Comparison of ENCODE assay signal across 9 mouse cellular contexts in genomic region chr9:121079388-121080088, GRCm38 (mm10).
DNase-seq lines count a peak whose midpoint lies in the region; ATAC-seq lines count a peak whose summit lies in the region.
"Had no signal": no experiment of that assay in that cellular context is flagged by ENCODE, and none has a peak within 500 bp of the region (broad histone marks: within the 10 kb centered on the region; RNA-seq: fewer than 3 reads in every experiment).

No protein-coding gene starts in this region.

- H3K9ac ChIP-seq in heart, embryonic 15.5 days, result no peak overlapping the region
- no peak overlapping the region for H3K9ac ChIP-seq in limb, embryonic 13.5 days
- H3K9ac ChIP-seq: liver, embryonic 13.5 days had no signal

- ATAC-seq in heart, embryonic 15.5 days (replicated peaks; ENCODE audit: insufficient number of reproducible peaks, insufficient read depth, low FRiP score, low read depth), result peak; percentile 51; the same call in 1 of the 2 replicates
- ATAC-seq in limb, embryonic 13.5 days (ENCODE audit: low FRiP score, low read depth), result 0 out of 2 replicates have a peak, but pooled peaks have one; percentile 34

- no peaks in the 10 kb centered on the region for H3K9me3 ChIP-seq in heart, embryonic 15.5 days (replicated peaks)
- no peaks in the 10 kb centered on the region for H3K9me3 ChIP-seq in limb, embryonic 13.5 days
- H3K9me3 ChIP-seq: liver, embryonic 13.5 days had no signal

- H3K4me2 ChIP-seq in heart, embryonic 15.5 days, result peak overlapping the region; percentile 16; the same call in 1 of the 2 replicates
- H3K4me2 ChIP-seq in limb, embryonic 13.5 days (replicated peaks), result peak overlapping the region; percentile 27
- H3K4me2 ChIP-seq: liver, embryonic 13.5 days had no signal

- H3K27me3 ChIP-seq in heart, embryonic 15.5 days, result no peaks in the 10 kb centered on the region
- H3K27me3 ChIP-seq in limb, embryonic 13.5 days, result no peaks in the 10 kb centered on the region
- H3K27me3 ChIP-seq: liver, embryonic 13.5 days had no signal

- H3K4me1 ChIP-seq in heart, embryonic 15.5 days (replicated peaks), result peaks cover 11% of the 10 kb centered on the region; the same call in 1 of the 2 replicates
- peaks cover 41% of the 10 kb centered on the region for H3K4me1 ChIP-seq in limb, embryonic 13.5 days
- H3K4me1 ChIP-seq: liver, embryonic 13.5 days had no signal

- WGBS in heart, embryonic 15.5 days, result 31% methylated on average over 9 of the region's 9 CpGs
- 34% methylated on average over 9 of the region's 9 CpGs for WGBS in limb, embryonic 13.5 days

- H3K36me3 ChIP-seq in heart, embryonic 15.5 days, result no peaks in the 10 kb centered on the region
- no peaks in the 10 kb centered on the region for H3K36me3 ChIP-seq in limb, embryonic 13.5 days
- H3K36me3 ChIP-seq: liver, embryonic 13.5 days had no signal

- no peak overlapping the region for H3K4me3 ChIP-seq in heart, embryonic 15.5 days
- no peak overlapping the region for H3K4me3 ChIP-seq in limb, embryonic 13.5 days
- H3K4me3 ChIP-seq: liver, embryonic 13.5 days had no signal

- peak overlapping the region; percentile 18; the same call in 1 of the 2 replicates for H3K27ac ChIP-seq in heart, embryonic 15.5 days
- H3K27ac ChIP-seq in limb, embryonic 13.5 days, result no peak overlapping the region
- H3K27ac ChIP-seq: liver, embryonic 13.5 days had no signal

- DNase-seq in frontal cortex, postnatal 36 days (ENCODE audit: low spot score in 2 of 2), result peak; percentile 44 to 63
- DNase-seq in frontal cortex, postnatal 25 days (ENCODE audit: low spot score in 2 of 2), result no peak
- DNase-seq in brain, adult 2 months (ENCODE audit: low read depth, low spot score), result peak; percentile 85
- peak; percentile 47 for DNase-seq in right cerebral cortex, postnatal 14 days
- DNase-seq in natural killer cell, adult 2 months (ENCODE audit: low spot score in 2 of 2), result no peak
- DNase-seq in cerebellum, adult 18-20 months, result no peak
- DNase-seq: liver, embryonic 13.5 days had no signal

Comparison
In these comparisons a context has a peak if more than half of its experiments do, and no peak if none do; other contexts are left out.
1. DNase-seq: peak in frontal cortex, postnatal 36 days (2 of 2), brain, adult 2 months (single experiment) and right cerebral cortex, postnatal 14 days (single experiment); none in frontal cortex, postnatal 25 days (0 of 2), natural killer cell, adult 2 months (0 of 2) and cerebellum, adult 18-20 months (0 of 2).